Mouse (Mus musculus) 3T3-L1 (cell line): Measurements from ENCODE around the gene 4921511C20Rik.

Source experiments
- DNase-seq: peaks from one replicate; pipeline ENCODE4 v3.0.0-alpha.2; 2015; ENCODE audit warnings: low read depth, low spot score

The 4921511C20Rik gene

GRCm38 (mm10) chrX:127393993-127394392 is at the start of gene 4921511C20Rik:
TSS of gene 4921511C20Rik (plus strand) at chrX:127394293.
- no peak for DNase-seq
